Mouse (Mus musculus): ENCODE measurements around the gene Notch2. TPM values are rescaled to one million over a fixed set of nuclear protein-coding genes. Genes with fewer than 3 reads are reported as not detected.

Notch2 gene
- polyA plus RNA-seq, 1 experiment from 2014 or later = 33.4 TPM

- DNase-seq (ENCODE audit: low spot score) (no peak), ATAC-seq (ENCODE audit: insufficient number of reproducible peaks, low FRiP score, low TSS enrichment, low read depth) (no peak)
- no peak overlapping the region for H3K4me2 ChIP-seq (ENCODE audit: low read depth, severe bottlenecking)
- peaks cover 32% of the 10 kb centered on the region for H3K36me3 ChIP-seq (ENCODE audit: control insufficient read depth, insufficient read depth, low read length)
- H3K27me3 ChIP-seq (ENCODE audit: control insufficient read depth, insufficient read depth, low read length) = no peaks in the 10 kb centered on the region
- WGBS = 97% methylated on average over 29 of the region's 29 CpGs
- no peaks in the 10 kb centered on the region for H3K9me3 ChIP-seq (ENCODE audit: control insufficient read depth, low read length)
- no peak overlapping the region for H3K27ac ChIP-seq (replicated peaks; ENCODE audit: low read depth, low read length)
- H3K4me3 ChIP-seq (ENCODE audit: low read depth, low read length) = no peak overlapping the region
- H3K9ac ChIP-seq (ENCODE audit: low read length) = no peak overlapping the region
- H3K4me1 ChIP-seq (ENCODE audit: control insufficient read depth, insufficient read depth, low read length) = no peaks in the 10 kb centered on the region
These were observed 133.4 kb downstream of the Notch2 start for GRCm38 (mm10) chr3:98146471-98147410.

- H3K9ac ChIP-seq (ENCODE audit: low read length) = no peak overlapping the region
- H3K27ac ChIP-seq (replicated peaks; ENCODE audit: low read depth, low read length) = no peak overlapping the region
- no peak for ATAC-seq (ENCODE audit: insufficient number of reproducible peaks, low FRiP score, low TSS enrichment, low read depth)
- H3K36me3 ChIP-seq (ENCODE audit: control insufficient read depth, insufficient read depth, low read length) = peaks cover 32% of the 10 kb centered on the region
- H3K4me2 ChIP-seq (ENCODE audit: low read depth, severe bottlenecking) = no peak overlapping the region
- H3K27me3 ChIP-seq (ENCODE audit: control insufficient read depth, insufficient read depth, low read length) = no peaks in the 10 kb centered on the region
- no peak for DNase-seq (ENCODE audit: low spot score)
- 95% methylated on average over 14 of the region's 14 CpGs for WGBS
- H3K4me3 ChIP-seq (ENCODE audit: low read depth, low read length) = no peak overlapping the region
- H3K4me1 ChIP-seq (ENCODE audit: control insufficient read depth, insufficient read depth, low read length) = no peaks in the 10 kb centered on the region
- H3K9me3 ChIP-seq (ENCODE audit: control insufficient read depth, low read length) = no peaks in the 10 kb centered on the region
These were observed 134.4 kb downstream of the Notch2 start for GRCm38 (mm10) chr3:98147706-98148105.

GRCm38 (mm10) chr3:98149881-98150280, 136.6 kb downstream of the Notch2 start:
- Histone ChIP-seq H3K27me3 (ENCODE audit: control insufficient read depth, insufficient read depth, low read length) (no peaks in the 10 kb centered on the region), H3K9ac (ENCODE audit: low read length) (no peak overlapping the region), H3K27ac (replicated peaks; ENCODE audit: low read depth, low read length) (no peak overlapping the region), H3K4me1 (ENCODE audit: control insufficient read depth, insufficient read depth, low read length) (no peaks in the 10 kb centered on the region), H3K36me3 (ENCODE audit: control insufficient read depth, insufficient read depth, low read length) (peaks cover 19% of the 10 kb centered on the region), H3K4me3 (ENCODE audit: low read depth, low read length) (no peak overlapping the region), H3K9me3 (ENCODE audit: control insufficient read depth, low read length) (no peaks in the 10 kb centered on the region), H3K4me2 (ENCODE audit: low read depth, severe bottlenecking) (no peak overlapping the region)
- DNase-seq (ENCODE audit: low spot score) (peak; percentile 11), ATAC-seq (ENCODE audit: insufficient number of reproducible peaks, low FRiP score, low TSS enrichment, low read depth) (no peak)
- WGBS = 94% methylated on average over 11 of the region's 11 CpGs

- Histone ChIP-seq H3K36me3 (ENCODE audit: control insufficient read depth, insufficient read depth, low read length) (peaks cover 16% of the 10 kb centered on the region), H3K9me3 (ENCODE audit: control insufficient read depth, low read length) (no peaks in the 10 kb centered on the region)
These were observed 137.7 kb downstream of the Notch2 start for GRCm38 (mm10) chr3:98151016-98151415.

GRCm38 (mm10) chr3:98153460-98153859, 140.1 kb downstream of the Notch2 start:
- ATAC-seq (ENCODE audit: insufficient number of reproducible peaks, low FRiP score, low TSS enrichment, low read depth) = no peak
- Histone ChIP-seq H3K4me3 (ENCODE audit: low read depth, low read length) (no peak overlapping the region), H3K27me3 (ENCODE audit: control insufficient read depth, insufficient read depth, low read length) (no peaks in the 10 kb centered on the region), H3K9ac (ENCODE audit: low read length) (no peak overlapping the region), H3K4me1 (ENCODE audit: control insufficient read depth, insufficient read depth, low read length) (no peaks in the 10 kb centered on the region), H3K36me3 (ENCODE audit: control insufficient read depth, insufficient read depth, low read length) (peaks cover 2% of the 10 kb centered on the region; the same call in 1 of the 2 replicates), H3K9me3 (ENCODE audit: control insufficient read depth, low read length) (no peaks in the 10 kb centered on the region), H3K4me2 (ENCODE audit: low read depth, severe bottlenecking) (no peak overlapping the region), H3K27ac (replicated peaks; ENCODE audit: low read depth, low read length) (no peak overlapping the region)
- peak; percentile 18 for DNase-seq (ENCODE audit: low spot score)

More at GRCm38 (mm10) chr3:98151016-98151415, 137.7 kb downstream of the Notch2 start:
- Histone ChIP-seq H3K4me2 (ENCODE audit: low read depth, severe bottlenecking) (no peak overlapping the region), H3K27ac (replicated peaks; ENCODE audit: low read depth, low read length) (no peak overlapping the region), H3K4me3 (ENCODE audit: low read depth, low read length) (no peak overlapping the region), H3K9ac (ENCODE audit: low read length) (no peak overlapping the region), H3K4me1 (ENCODE audit: control insufficient read depth, insufficient read depth, low read length) (no peaks in the 10 kb centered on the region), H3K27me3 (ENCODE audit: control insufficient read depth, insufficient read depth, low read length) (no peaks in the 10 kb centered on the region)
- ATAC-seq (ENCODE audit: insufficient number of reproducible peaks, low FRiP score, low TSS enrichment, low read depth) (no peak), DNase-seq (ENCODE audit: low spot score) (no peak)
- WGBS = 88% methylated on average over 10 of the region's 10 CpGs

- H3K9ac ChIP-seq (ENCODE audit: low read length) = no peak overlapping the region
- no peak overlapping the region for H3K27ac ChIP-seq (replicated peaks; ENCODE audit: low read depth, low read length)
- H3K4me1 ChIP-seq (ENCODE audit: control insufficient read depth, insufficient read depth, low read length) = no peaks in the 10 kb centered on the region
- H3K9me3 ChIP-seq (ENCODE audit: control insufficient read depth, low read length) = no peaks in the 10 kb centered on the region
- no peaks in the 10 kb centered on the region; the same call in 1 of the 2 replicates for H3K36me3 ChIP-seq (ENCODE audit: control insufficient read depth, insufficient read depth, low read length)
- whole genome bisulfite sequencing = 51% methylated on average over 4 of the region's 4 CpGs
- peak; percentile 18 for DNase-seq (ENCODE audit: low spot score)
- H3K27me3 ChIP-seq (ENCODE audit: control insufficient read depth, insufficient read depth, low read length) = no peaks in the 10 kb centered on the region
- ATAC-seq (ENCODE audit: insufficient number of reproducible peaks, low FRiP score, low TSS enrichment, low read depth) = no peak
- no peak overlapping the region for H3K4me3 ChIP-seq (ENCODE audit: low read depth, low read length)
- no peak overlapping the region for H3K4me2 ChIP-seq (ENCODE audit: low read depth, severe bottlenecking)
These were observed 142.8 kb downstream of the Notch2 start for GRCm38 (mm10) chr3:98156158-98156557.

GRCm38 (mm10) chr3:98157073-98157472, 143.7 kb downstream of the Notch2 start:
- Histone ChIP-seq H3K27ac (replicated peaks; ENCODE audit: low read depth, low read length) (no peak overlapping the region), H3K4me2 (ENCODE audit: low read depth, severe bottlenecking) (no peak overlapping the region), H3K36me3 (ENCODE audit: control insufficient read depth, insufficient read depth, low read length) (no peaks in the 10 kb centered on the region), H3K9me3 (ENCODE audit: control insufficient read depth, low read length) (no peaks in the 10 kb centered on the region), H3K9ac (ENCODE audit: low read length) (no peak overlapping the region), H3K4me3 (ENCODE audit: low read depth, low read length) (no peak overlapping the region), H3K4me1 (ENCODE audit: control insufficient read depth, insufficient read depth, low read length) (no peaks in the 10 kb centered on the region), H3K27me3 (ENCODE audit: control insufficient read depth, insufficient read depth, low read length) (no peaks in the 10 kb centered on the region)
- 85% methylated on average over 2 of the region's 2 CpGs for WGBS
- no peak for DNase-seq (ENCODE audit: low spot score)
- no peak for ATAC-seq (ENCODE audit: insufficient number of reproducible peaks, low FRiP score, low TSS enrichment, low read depth)

GRCm38 (mm10) chr3:98157585-98157984, 144.3 kb downstream of the Notch2 start:
- WGBS = 77% methylated on average over 2 of the region's 2 CpGs
- DNase-seq (ENCODE audit: low spot score) (no peak), ATAC-seq (ENCODE audit: insufficient number of reproducible peaks, low FRiP score, low TSS enrichment, low read depth) (no peak)
- Histone ChIP-seq H3K27me3 (ENCODE audit: control insufficient read depth, insufficient read depth, low read length) (no peaks in the 10 kb centered on the region), H3K4me3 (ENCODE audit: low read depth, low read length) (no peak overlapping the region), H3K4me2 (ENCODE audit: low read depth, severe bottlenecking) (no peak overlapping the region), H3K9ac (ENCODE audit: low read length) (no peak overlapping the region), H3K27ac (replicated peaks; ENCODE audit: low read depth, low read length) (no peak overlapping the region), H3K9me3 (ENCODE audit: control insufficient read depth, low read length) (no peaks in the 10 kb centered on the region), H3K4me1 (ENCODE audit: control insufficient read depth, insufficient read depth, low read length) (no peaks in the 10 kb centered on the region), H3K36me3 (ENCODE audit: control insufficient read depth, insufficient read depth, low read length) (no peaks in the 10 kb centered on the region)
